Mouse (Mus musculus): ENCODE measurements around the gene Grin2b. TPM values are rescaled to one million over a fixed set of nuclear protein-coding genes. Genes with fewer than 3 reads are reported as not detected.

Gene Grin2b
- total RNA-seq, 2 experiments from 2014 or later = 0.65 to 1.1 TPM

GRCm38 (mm10) chr6:135817391-135817790, 355.9 kb downstream of the Grin2b start:
- no peak for DNase-seq (ENCODE audit: low spot score in 2 of 2)

GRCm38 (mm10) chr6:135813755-135814154, 359.6 kb downstream of the Grin2b start:
- no peak for DNase-seq (ENCODE audit: low spot score in 2 of 2)

- no peak for DNase-seq (ENCODE audit: low spot score in 2 of 2)
Measured at GRCm38 (mm10) chr6:135805436-135805835, 367.9 kb downstream of the Grin2b start.

DNA sequence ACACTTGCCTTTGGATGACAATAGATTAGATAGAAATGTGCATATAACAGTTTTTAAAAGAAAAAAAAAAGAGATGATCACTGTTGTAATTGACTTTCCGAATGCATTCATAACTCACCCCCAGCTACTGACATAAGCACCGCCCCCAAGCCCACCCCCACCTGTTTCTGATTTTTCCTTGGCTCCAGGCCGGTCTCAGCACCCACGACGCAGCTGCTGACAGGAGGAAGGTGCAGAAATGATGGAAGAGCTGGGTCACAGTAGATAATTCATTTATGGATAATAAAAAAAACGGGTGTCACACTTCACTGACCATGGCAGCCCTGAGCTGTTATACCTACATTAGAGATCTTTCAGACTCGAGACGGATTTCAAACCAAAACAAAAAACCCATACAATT, 373.4 kb downstream of the Grin2b start:
- DNase-seq (ENCODE audit: low spot score in 2 of 2) = no peak

DNA sequence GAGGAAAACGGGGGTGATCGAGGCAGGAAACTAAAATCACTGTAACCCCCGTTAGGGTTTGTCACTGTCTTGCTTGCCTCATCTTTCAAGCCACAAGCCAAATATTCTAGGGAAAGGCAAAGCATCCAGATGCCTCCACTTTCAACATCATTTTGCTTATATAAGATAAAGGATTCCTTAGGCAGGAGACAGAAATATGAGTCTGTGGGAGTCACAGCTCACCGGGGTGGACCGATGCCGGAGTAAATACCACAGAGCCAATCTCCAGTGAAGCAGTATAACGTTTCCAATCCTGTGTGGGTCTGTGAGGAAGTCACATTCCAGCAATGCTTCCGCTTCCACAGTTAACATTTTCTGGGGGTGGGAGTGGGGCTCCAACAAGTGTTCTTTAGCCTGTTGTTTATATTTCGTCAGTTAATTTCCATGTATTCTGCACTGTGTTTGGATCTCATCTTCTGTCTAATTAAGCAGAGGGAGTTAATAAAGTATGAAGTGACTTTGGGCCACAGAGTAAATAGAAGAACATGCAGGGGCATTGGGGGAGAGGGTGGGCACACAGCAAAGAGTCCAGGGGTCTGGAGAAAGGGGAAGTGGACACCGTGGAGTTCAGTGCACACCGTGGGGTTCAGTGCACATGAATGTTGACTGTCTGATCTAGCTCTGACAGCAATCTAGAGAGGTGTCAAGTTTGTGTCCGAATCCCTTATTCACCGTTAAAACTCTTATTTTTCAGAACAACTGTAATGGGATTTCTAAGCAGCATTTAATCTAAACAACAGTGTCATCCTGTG, 374.9 kb downstream of the Grin2b start:
- no peak for DNase-seq (ENCODE audit: low spot score in 2 of 2)

DNA sequence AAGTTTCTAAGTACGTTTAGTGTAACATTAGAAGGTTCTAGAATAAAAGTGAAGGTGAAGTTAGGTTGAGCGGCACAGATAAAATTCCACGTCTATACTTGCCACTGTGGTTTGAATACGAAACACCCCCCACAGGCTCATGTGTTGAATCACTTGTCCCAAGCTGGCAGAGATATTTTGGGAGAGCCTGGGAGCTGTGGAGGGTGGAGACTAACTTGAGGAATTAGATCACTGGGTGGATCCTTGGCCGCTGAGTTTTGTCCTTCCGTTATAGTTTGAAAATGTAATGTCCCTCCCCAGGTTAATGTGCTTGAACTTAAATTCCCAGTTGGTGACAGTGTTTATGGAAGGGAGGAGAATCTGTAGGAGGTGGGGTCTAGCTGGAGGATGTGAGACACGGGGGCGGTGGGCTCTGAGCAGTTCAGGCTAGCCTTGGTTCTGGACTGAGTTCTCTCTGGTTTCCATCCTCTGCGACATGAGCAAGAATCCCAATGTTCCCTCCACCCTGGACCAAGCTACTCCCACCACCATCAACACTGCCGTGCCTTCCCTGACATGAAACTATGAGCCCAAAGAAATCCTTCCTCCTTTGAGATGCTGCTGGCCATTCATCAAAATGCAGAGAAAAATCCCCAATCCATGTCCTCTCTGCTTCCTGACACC, 375.8 kb downstream of the Grin2b start:
- DNase-seq (ENCODE audit: low spot score in 2 of 2) = no peak

GRCm38 (mm10) chr6:135796911-135797310, 376.4 kb downstream of the Grin2b start:
- no peak for DNase-seq (ENCODE audit: low spot score in 2 of 2)

GRCm38 (mm10) chr6:135791412-135791811, 381.9 kb downstream of the Grin2b start:
- no peak for DNase-seq (ENCODE audit: low spot score in 2 of 2)

GRCm38 (mm10) chr6:135789603-135790170, 383.6 kb downstream of the Grin2b start:
- DNase-seq (ENCODE audit: low spot score in 2 of 2) = no peak

GRCm38 (mm10) chr6:135774670-135775069, 398.6 kb downstream of the Grin2b start:
- no peak for DNase-seq (ENCODE audit: low spot score in 2 of 2)

- DNase-seq (ENCODE audit: low spot score in 2 of 2) = no peak
Measured at GRCm38 (mm10) chr6:135767572-135767971, 405.7 kb downstream of the Grin2b start.

DNA sequence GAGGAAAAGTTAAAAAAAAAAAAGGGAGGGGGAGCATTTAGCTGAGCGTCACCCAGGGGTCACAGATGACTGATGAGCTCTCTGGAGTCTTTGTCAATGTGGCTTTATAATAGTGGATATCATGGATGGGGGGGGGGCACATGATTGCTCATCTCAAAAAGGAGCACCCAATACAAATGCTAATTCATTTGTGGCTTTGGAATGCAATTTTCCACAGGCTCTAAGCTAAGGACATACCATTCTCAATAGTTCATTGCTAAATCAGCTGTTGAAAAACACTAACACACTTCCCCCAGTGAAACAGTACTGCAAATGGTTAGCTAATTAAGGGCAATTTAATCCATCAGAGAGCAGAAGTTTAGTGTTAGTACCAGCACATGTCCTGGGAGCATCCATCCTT, 414.6 kb downstream of the Grin2b start:
- no peak for DNase-seq (ENCODE audit: low spot score in 2 of 2)

- no peak for DNase-seq (ENCODE audit: low spot score in 2 of 2)
Measured at GRCm38 (mm10) chr6:135756075-135756474, 417.2 kb downstream of the Grin2b start.

- no peak for DNase-seq (ENCODE audit: low spot score in 2 of 2)
Measured at GRCm38 (mm10) chr6:135748412-135749076, 424.8 kb downstream of the Grin2b start.

DNA sequence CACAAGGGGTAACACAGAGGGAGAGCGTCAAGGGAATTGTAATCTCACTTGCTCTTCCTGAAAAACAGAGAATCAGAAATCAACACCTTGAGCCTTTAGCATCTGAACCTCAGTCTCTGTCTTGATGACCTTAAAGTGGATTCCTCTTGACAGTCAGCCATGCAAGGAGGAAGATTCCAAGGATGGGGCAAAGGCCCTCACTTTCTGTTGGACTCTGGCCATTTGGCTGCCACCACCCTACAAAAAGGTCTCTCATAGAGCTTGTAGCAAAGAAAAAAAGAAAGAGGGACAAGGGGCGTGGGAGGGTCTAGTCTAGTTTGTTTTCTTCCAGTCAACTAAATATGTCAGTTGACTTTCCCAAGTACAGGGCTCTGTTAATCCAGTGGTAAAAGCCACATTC, 427.7 kb downstream of the Grin2b start:
- DNase-seq (ENCODE audit: low spot score in 2 of 2) = no peak

DNA sequence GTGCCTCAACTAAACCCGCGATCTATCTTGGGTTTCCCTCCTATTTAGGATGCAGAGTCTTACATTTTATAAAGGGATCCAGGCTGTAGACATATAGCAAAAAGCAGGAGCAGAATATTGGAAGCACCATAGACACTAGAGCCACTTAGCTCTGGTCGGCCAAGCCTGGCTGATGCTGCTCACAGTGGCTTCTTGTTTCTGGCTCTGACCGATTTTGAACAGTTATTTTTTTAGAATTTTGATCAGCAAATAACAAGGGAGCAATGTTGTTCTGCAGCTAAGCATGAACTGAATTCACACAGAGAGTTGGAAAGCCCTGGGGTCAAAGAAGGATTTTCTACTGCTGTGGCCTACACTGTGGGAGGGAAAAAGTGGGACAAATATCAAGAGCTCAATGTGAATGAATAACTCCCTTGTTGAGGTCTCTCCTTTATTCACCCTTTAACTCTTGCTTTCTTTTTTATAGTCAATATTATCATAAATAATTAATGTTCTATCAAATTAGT, 439.0 kb downstream of the Grin2b start:
- DNase-seq (ENCODE audit: low spot score in 2 of 2) = no peak

DNA sequence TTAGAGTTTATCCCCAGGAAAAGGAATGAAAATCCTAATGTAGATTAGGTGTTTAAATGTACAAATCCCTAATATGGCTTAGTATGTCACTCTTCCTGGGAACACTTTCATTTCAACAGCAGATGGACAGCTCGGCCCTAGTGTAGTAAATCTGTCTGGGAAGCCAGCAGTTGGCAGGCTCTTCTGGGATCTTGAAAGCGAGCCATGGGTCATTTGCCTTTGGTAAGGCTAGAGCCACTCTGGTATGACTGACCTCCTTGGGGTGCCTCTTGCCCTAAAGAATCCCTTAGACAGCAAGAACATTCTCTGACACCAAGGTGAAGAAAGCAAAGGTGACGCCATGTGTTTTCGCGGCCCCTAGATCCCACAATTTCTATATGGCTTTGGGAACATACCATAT, 446.2 kb downstream of the Grin2b start:
- no peak for DNase-seq (ENCODE audit: low spot score in 2 of 2)

DNA sequence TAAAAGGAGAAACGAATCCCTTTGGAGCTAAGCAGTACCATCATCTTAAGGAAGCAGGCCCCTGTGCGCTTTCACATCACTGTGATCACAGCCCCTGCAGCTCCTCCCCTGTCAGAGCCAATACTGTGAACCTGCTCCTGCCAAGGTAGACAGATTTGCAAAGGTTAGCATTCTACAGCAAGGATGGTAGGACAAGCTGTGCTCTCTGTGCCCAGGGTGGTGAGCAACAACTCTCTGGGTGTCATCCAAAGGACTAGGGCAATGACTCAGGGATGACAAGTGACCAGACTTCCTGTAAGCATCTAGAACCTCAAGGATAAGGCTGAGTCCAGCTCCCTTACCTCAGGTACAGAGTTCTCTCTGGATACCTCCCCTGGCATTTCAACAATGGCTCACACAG, 451.6 kb downstream of the Grin2b start:
- DNase-seq (ENCODE audit: low spot score in 2 of 2) = no peak

- DNase-seq (ENCODE audit: low spot score in 2 of 2) = no peak
Measured at GRCm38 (mm10) chr6:135714906-135715305, 458.4 kb downstream of the Grin2b start.

DNA sequence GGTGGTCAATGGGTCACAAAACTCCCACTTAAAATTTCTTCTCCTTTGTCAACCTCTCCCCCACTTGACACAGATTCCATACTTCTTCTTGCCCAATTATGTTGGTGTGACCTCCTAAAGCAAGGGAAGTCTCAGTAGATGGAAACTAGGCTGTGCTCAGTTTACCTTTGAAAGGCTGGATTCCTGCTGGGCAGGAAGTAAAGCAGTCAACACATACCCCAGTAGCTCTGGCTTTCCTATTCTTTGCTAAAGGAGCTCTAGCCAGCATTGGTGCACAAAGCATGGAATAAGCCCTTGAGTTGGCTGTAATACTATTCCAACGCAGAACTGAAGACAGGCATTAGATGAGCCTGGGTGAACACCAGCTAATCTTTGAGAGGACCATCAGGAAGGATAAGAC, 459.1 kb downstream of the Grin2b start:
- no peak for DNase-seq (ENCODE audit: low spot score in 2 of 2)

- DNase-seq (ENCODE audit: low spot score in 2 of 2) = no peak
Measured at GRCm38 (mm10) chr6:135713716-135714115, 459.6 kb downstream of the Grin2b start.

All from gastrocnemius, postnatal 4 days (tissue).